Mouse (Mus musculus): ENCODE data around the gene Nqo2. TPM values are rescaled to one million over a fixed set of nuclear protein-coding genes. Genes with fewer than 3 reads are reported as not detected.
A peak's percentile ranks its signal among the peaks of the same experiment; 100 is the strongest.

The Nqo2 gene
- polyA plus RNA-seq, 1 experiment from 2014 or later = 35.1 TPM

GRCm38 (mm10) chr13:34016927-34017569 is 52.6 kb downstream of the Nqo2 start:
- Histone ChIP-seq H3K9me3 (replicated peaks; ENCODE audit: control insufficient read depth, low read length) (no peaks in the 10 kb centered on the region), H3K36me3 (ENCODE audit: control insufficient read depth, insufficient read depth, low read length) (peaks cover 18% of the 10 kb centered on the region), H3K4me3 (ENCODE audit: low read depth, low read length) (no peak overlapping the region), H3K4me2 (no peak overlapping the region), H3K4me1 (ENCODE audit: control insufficient read depth, insufficient read depth, low read length) (no peaks in the 10 kb centered on the region), H3K27me3 (ENCODE audit: control insufficient read depth, insufficient read depth, low read length) (no peaks in the 10 kb centered on the region), H3K27ac (ENCODE audit: low read depth, low read length) (no peak overlapping the region), H3K9ac (ENCODE audit: low read depth, low read length) (no peak overlapping the region)
- 94% methylated on average over 9 of the region's 9 CpGs for WGBS (ENCODE audit: insufficient replicate concordance)
- no peak for ATAC-seq (replicated peaks; ENCODE audit: insufficient number of reproducible peaks, low FRiP score, low TSS enrichment)

GRCm38 (mm10) chr13:34018521-34018920 is 54.0 kb downstream of the Nqo2 start:
- peaks cover 17% of the 10 kb centered on the region for H3K36me3 ChIP-seq (ENCODE audit: control insufficient read depth, insufficient read depth, low read length)
- H3K27me3 ChIP-seq (ENCODE audit: control insufficient read depth, insufficient read depth, low read length) = no peaks in the 10 kb centered on the region
- no peak overlapping the region for H3K9ac ChIP-seq (ENCODE audit: low read depth, low read length)
- no peaks in the 10 kb centered on the region for H3K4me1 ChIP-seq (ENCODE audit: control insufficient read depth, insufficient read depth, low read length)
- H3K4me2 ChIP-seq = no peak overlapping the region
- no peak overlapping the region for H3K4me3 ChIP-seq (ENCODE audit: low read depth, low read length)
- WGBS (ENCODE audit: insufficient replicate concordance) = 96% methylated on average over 1 of the region's 1 CpGs
- H3K9me3 ChIP-seq (replicated peaks; ENCODE audit: control insufficient read depth, low read length) = no peaks in the 10 kb centered on the region
- H3K27ac ChIP-seq (ENCODE audit: low read depth, low read length) = no peak overlapping the region
- ATAC-seq (replicated peaks; ENCODE audit: insufficient number of reproducible peaks, low FRiP score, low TSS enrichment) = no peak

GRCm38 (mm10) chr13:34021998-34022397 is 57.5 kb downstream of the Nqo2 start:
- H3K4me1 ChIP-seq (ENCODE audit: control insufficient read depth, insufficient read depth, low read length) = no peaks in the 10 kb centered on the region
- H3K4me2 ChIP-seq = no peak overlapping the region
- H3K27me3 ChIP-seq (ENCODE audit: control insufficient read depth, insufficient read depth, low read length) = no peaks in the 10 kb centered on the region
- H3K9ac ChIP-seq (ENCODE audit: low read depth, low read length) = no peak overlapping the region
- no peaks in the 10 kb centered on the region for H3K9me3 ChIP-seq (replicated peaks; ENCODE audit: control insufficient read depth, low read length)
- no peak overlapping the region for H3K27ac ChIP-seq (ENCODE audit: low read depth, low read length)
- peaks cover 15% of the 10 kb centered on the region for H3K36me3 ChIP-seq (ENCODE audit: control insufficient read depth, insufficient read depth, low read length)
- 73% methylated on average over 2 of the region's 2 CpGs for WGBS (ENCODE audit: insufficient replicate concordance)
- no peak for ATAC-seq (replicated peaks; ENCODE audit: insufficient number of reproducible peaks, low FRiP score, low TSS enrichment)
- no peak overlapping the region for H3K4me3 ChIP-seq (ENCODE audit: low read depth, low read length)

- no peak for ATAC-seq (replicated peaks; ENCODE audit: insufficient number of reproducible peaks, low FRiP score, low TSS enrichment)
- no peak overlapping the region for H3K9ac ChIP-seq (ENCODE audit: low read depth, low read length)
- WGBS (ENCODE audit: insufficient replicate concordance) = 80% methylated on average over 2 of the region's 2 CpGs
- no peak overlapping the region for H3K4me2 ChIP-seq
- H3K27ac ChIP-seq (ENCODE audit: low read depth, low read length) = no peak overlapping the region
- peaks cover 4% of the 10 kb centered on the region for H3K4me1 ChIP-seq (ENCODE audit: control insufficient read depth, insufficient read depth, low read length)
- H3K36me3 ChIP-seq (ENCODE audit: control insufficient read depth, insufficient read depth, low read length) = peaks cover 7% of the 10 kb centered on the region; the same call in 1 of the 2 replicates
- H3K4me3 ChIP-seq (ENCODE audit: low read depth, low read length) = no peak overlapping the region
- no peaks in the 10 kb centered on the region for H3K9me3 ChIP-seq (replicated peaks; ENCODE audit: control insufficient read depth, low read length)
- no peaks in the 10 kb centered on the region for H3K27me3 ChIP-seq (ENCODE audit: control insufficient read depth, insufficient read depth, low read length)
Measured at GRCm38 (mm10) chr13:34032041-34032440, 67.6 kb downstream of the Nqo2 start.

GRCm38 (mm10) chr13:34035424-34035823 is 70.9 kb downstream of the Nqo2 start:
- 0 out of 2 replicates have a peak, but pooled peaks cover 2% of the 10 kb centered on the region for H3K9me3 ChIP-seq (replicated peaks; ENCODE audit: control insufficient read depth, low read length)
- H3K4me2 ChIP-seq = no peak overlapping the region
- ATAC-seq (replicated peaks; ENCODE audit: insufficient number of reproducible peaks, low FRiP score, low TSS enrichment) = no peak
- no peak overlapping the region for H3K9ac ChIP-seq (ENCODE audit: low read depth, low read length)
- peaks cover 15% of the 10 kb centered on the region for H3K4me1 ChIP-seq (ENCODE audit: control insufficient read depth, insufficient read depth, low read length)
- H3K36me3 ChIP-seq (ENCODE audit: control insufficient read depth, insufficient read depth, low read length) = peaks cover 3% of the 10 kb centered on the region; the same call in 1 of the 2 replicates
- H3K4me3 ChIP-seq (ENCODE audit: low read depth, low read length) = no peak overlapping the region
- H3K27me3 ChIP-seq (ENCODE audit: control insufficient read depth, insufficient read depth, low read length) = no peaks in the 10 kb centered on the region
- 85% methylated on average over 3 of the region's 3 CpGs for WGBS (ENCODE audit: insufficient replicate concordance)
- H3K27ac ChIP-seq (ENCODE audit: low read depth, low read length) = no peak overlapping the region

- Histone ChIP-seq H3K27me3 (ENCODE audit: control insufficient read depth, insufficient read depth, low read length) (no peaks in the 10 kb centered on the region), H3K9me3 (replicated peaks; ENCODE audit: control insufficient read depth, low read length) (0 out of 2 replicates have a peak, but pooled peaks cover 2% of the 10 kb centered on the region), H3K4me2 (no peak overlapping the region), H3K27ac (ENCODE audit: low read depth, low read length) (peak overlapping the region; percentile 87; the same call in 1 of the 2 replicates), H3K36me3 (ENCODE audit: control insufficient read depth, insufficient read depth, low read length) (peaks cover 3% of the 10 kb centered on the region; the same call in 1 of the 2 replicates), H3K4me1 (ENCODE audit: control insufficient read depth, insufficient read depth, low read length) (peaks cover 15% of the 10 kb centered on the region), H3K9ac (ENCODE audit: low read depth, low read length) (no peak overlapping the region), H3K4me3 (ENCODE audit: low read depth, low read length) (no peak overlapping the region)
- no peak for ATAC-seq (replicated peaks; ENCODE audit: insufficient number of reproducible peaks, low FRiP score, low TSS enrichment)
- 67% methylated on average over 5 of the region's 5 CpGs for WGBS (ENCODE audit: insufficient replicate concordance)
Measured at GRCm38 (mm10) chr13:34036726-34037125, 72.2 kb downstream of the Nqo2 start.

- ATAC-seq (replicated peaks; ENCODE audit: insufficient number of reproducible peaks, low FRiP score, low TSS enrichment) = peak; percentile 87
- WGBS (ENCODE audit: insufficient replicate concordance) = under 1% methylated on average over 37 of the region's 37 CpGs
- H3K9me3 ChIP-seq (replicated peaks; ENCODE audit: control insufficient read depth, low read length) = 0 out of 2 replicates have a peak, but pooled peaks cover 2% of the 10 kb centered on the region
- peak within 1 kb of the TSS; percentile 96 for H3K9ac ChIP-seq (ENCODE audit: low read depth, low read length)
- H3K4me2 ChIP-seq = peak within 1 kb of the TSS; percentile 81
- H3K4me3 ChIP-seq (ENCODE audit: low read depth, low read length) = peak within 1 kb of the TSS; percentile 83
- H3K4me1 ChIP-seq (ENCODE audit: control insufficient read depth, insufficient read depth, low read length) = peaks cover 15% of the 10 kb centered on the region
- H3K27me3 ChIP-seq (ENCODE audit: control insufficient read depth, insufficient read depth, low read length) = no peaks in the 10 kb centered on the region
- peaks cover 3% of the 10 kb centered on the region; the same call in 1 of the 2 replicates for H3K36me3 ChIP-seq (ENCODE audit: control insufficient read depth, insufficient read depth, low read length)
- peak within 1 kb of the TSS; percentile 87 for H3K27ac ChIP-seq (ENCODE audit: low read depth, low read length)
Measured at GRCm38 (mm10) chr13:34037172-34038055, 72.9 kb downstream of the Nqo2 start, which contains the start of gene Bphl. Bphl (plus strand) TSS chr13:34037597.

GRCm38 (mm10) chr13:34038056-34038432 is 73.6 kb downstream of the Nqo2 start:
- no peak for ATAC-seq (replicated peaks; ENCODE audit: insufficient number of reproducible peaks, low FRiP score, low TSS enrichment)
- peaks cover 3% of the 10 kb centered on the region; the same call in 1 of the 2 replicates for H3K36me3 ChIP-seq (ENCODE audit: control insufficient read depth, insufficient read depth, low read length)
- H3K27me3 ChIP-seq (ENCODE audit: control insufficient read depth, insufficient read depth, low read length) = no peaks in the 10 kb centered on the region
- H3K9ac ChIP-seq (ENCODE audit: low read depth, low read length) = peak overlapping the region; percentile 96
- H3K9me3 ChIP-seq (replicated peaks; ENCODE audit: control insufficient read depth, low read length) = 0 out of 2 replicates have a peak, but pooled peaks cover 2% of the 10 kb centered on the region
- H3K27ac ChIP-seq (ENCODE audit: low read depth, low read length) = peak overlapping the region; percentile 87
- H3K4me1 ChIP-seq (ENCODE audit: control insufficient read depth, insufficient read depth, low read length) = peaks cover 15% of the 10 kb centered on the region
- H3K4me2 ChIP-seq = peak overlapping the region; percentile 81
- peak overlapping the region; percentile 83 for H3K4me3 ChIP-seq (ENCODE audit: low read depth, low read length)
- 55% methylated on average over 5 of the region's 5 CpGs for WGBS (ENCODE audit: insufficient replicate concordance)

All from heart, embryonic 11.5 days (tissue).